Mouse (Mus musculus): ENCODE measurements around the gene Ppp3r1. TPM values are rescaled to one million over a fixed set of nuclear protein-coding genes. Genes with fewer than 3 reads are reported as not detected.

The Ppp3r1 gene
- total and polyA plus RNA-seq, 3 experiments = 31.8 to 128 (median 116) TPM

DNA sequence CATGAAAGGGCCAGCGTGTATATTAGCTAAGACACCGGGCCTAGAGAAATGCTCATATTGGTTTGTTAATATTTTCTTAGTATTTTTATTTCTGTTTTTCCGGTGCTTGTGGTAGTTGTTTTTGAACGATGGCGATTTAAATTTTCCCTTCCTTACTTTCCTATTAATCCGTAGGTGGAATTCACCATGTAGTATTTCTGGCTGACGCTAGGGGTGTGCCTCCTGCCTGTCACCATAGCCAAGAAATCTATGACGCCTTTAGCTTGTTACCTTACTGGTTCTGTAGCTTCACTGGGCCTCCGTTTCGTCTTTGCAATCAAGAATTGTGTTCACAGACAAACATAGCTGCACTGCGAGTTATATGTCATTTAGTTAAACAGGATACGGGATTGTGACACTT, 1.2 kb downstream of the Ppp3r1 start (continued):
- TF ChIP-seq KAT2A (IDR thresholded peaks at IDR 0.05; ENCODE audit: insufficient replicate concordance, low read length) (no peak), HCFC1 (IDR thresholded peaks at IDR 0.05; ENCODE audit: low read depth, low read length) (peak; percentile 35; the same call in 1 of the 2 replicates)

DNA sequence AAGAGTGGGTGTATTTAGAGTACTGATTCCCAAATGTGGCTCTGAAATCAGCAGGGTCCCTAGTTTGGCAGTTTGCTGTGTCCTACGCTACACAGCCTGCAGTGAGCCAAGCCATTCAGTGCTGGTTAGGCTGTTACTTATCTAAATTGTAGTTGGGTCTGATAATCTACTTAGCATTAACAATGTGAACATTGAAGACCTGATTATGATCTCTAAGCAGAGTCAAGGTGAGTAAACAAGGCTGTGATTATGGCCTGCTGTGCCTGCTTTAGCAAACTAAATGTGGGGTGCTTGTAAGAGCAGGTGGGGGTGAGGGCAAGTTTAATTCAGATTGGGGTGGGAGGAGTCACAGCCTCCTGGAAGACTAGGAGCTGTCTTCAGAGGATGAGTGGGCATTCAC, 4.9 kb downstream of the Ppp3r1 start:
- Histone ChIP-seq H3K79me2 (replicated peaks; ENCODE audit: control insufficient read depth, extremely low read depth, insufficient read depth, poor library complexity, severe bottlenecking) (peaks cover 87% of the 10 kb centered on the region), H3K36me3 (replicated peaks in 1 of 2; ENCODE audit: control insufficient read depth in 1 of 2, insufficient read depth in 1 of 2, low read length in 1 of 2) (peaks cover 0 to 12% of the 10 kb centered on the region in 2 experiments), H3K9ac (ENCODE audit: insufficient read depth, low read depth) (no peak overlapping the region), H3K9me3 (replicated peaks; ENCODE audit: low read length) (no peaks in the 10 kb centered on the region), H3K27ac (ENCODE audit: insufficient read depth, low read depth) (no peak overlapping the region), H3K4me2 (ENCODE audit: insufficient read depth, low read depth, poor library complexity, severe bottlenecking) (no peak overlapping the region), H3K4me3 (replicated peaks in 1 of 3; ENCODE audit: low read depth in 2 of 3, low read length in 2 of 3, poor library complexity in 1 of 3) (no peak overlapping the region), H3K4me1 (ENCODE audit: control insufficient read depth in 1 of 2, insufficient read depth in 2 of 2) (peaks cover 15 to 79% of the 10 kb centered on the region in 2 experiments), H3K27me3 (replicated peaks) (no peaks in the 10 kb centered on the region)
- DNase-seq (ENCODE audit: extremely low read depth) = no peak
- in situ Hi-C loops (cut with MboI; ENCODE audit: low pct_ligation_motif_present, low pct_unique_long_range_greater_than_20kb, low sequenced_read_pairs) = loop anchor here (5.0 kb wide), 1 partner anchor 43 kb away; no protein-coding TSS in a partner anchor
- dilution Hi-C loops (cut with MboI; ENCODE audit: extremely low pct_ligation_motif_present, extremely low pct_unique_long_range_greater_than_20kb, low sequenced_read_pairs) = no loop called here
- TF ChIP-seq JUND (conservative IDR thresholded peaks at IDR 0.05; ENCODE audit: low read depth, low read length) = no peak
- no peak for TF ChIP-seq PAX5 (IDR thresholded peaks at IDR 0.05; ENCODE audit: low read length)
- TF ChIP-seq EP300 (IDR thresholded peaks at IDR 0.05; ENCODE audit: low read length) = no peak
- TF ChIP-seq MEF2A (IDR thresholded peaks at IDR 0.05; ENCODE audit: borderline replicate concordance, low read depth, low read length) = no peak
- TF ChIP-seq SIN3A (IDR thresholded peaks at IDR 0.05; ENCODE audit: low read length) = no peak
- TF ChIP-seq USF2 (conservative IDR thresholded peaks at IDR 0.05; ENCODE audit: low read depth, low read length) = no peak
- no peak for TF ChIP-seq NRF1 (IDR thresholded peaks at IDR 0.05; ENCODE audit: low read depth, low read length)
- TF ChIP-seq KAT2A (IDR thresholded peaks at IDR 0.05; ENCODE audit: insufficient replicate concordance, low read length) = no peak
- TF ChIP-seq RAD21 (IDR thresholded peaks at IDR 0.05; ENCODE audit: low read depth, low read length) = no peak
- TF ChIP-seq MAX (IDR thresholded peaks at IDR 0.05; ENCODE audit: low read length) = no peak
- TF ChIP-seq TCF12 (IDR thresholded peaks at IDR 0.05; ENCODE audit: low read depth, low read length) = no peak

DNA sequence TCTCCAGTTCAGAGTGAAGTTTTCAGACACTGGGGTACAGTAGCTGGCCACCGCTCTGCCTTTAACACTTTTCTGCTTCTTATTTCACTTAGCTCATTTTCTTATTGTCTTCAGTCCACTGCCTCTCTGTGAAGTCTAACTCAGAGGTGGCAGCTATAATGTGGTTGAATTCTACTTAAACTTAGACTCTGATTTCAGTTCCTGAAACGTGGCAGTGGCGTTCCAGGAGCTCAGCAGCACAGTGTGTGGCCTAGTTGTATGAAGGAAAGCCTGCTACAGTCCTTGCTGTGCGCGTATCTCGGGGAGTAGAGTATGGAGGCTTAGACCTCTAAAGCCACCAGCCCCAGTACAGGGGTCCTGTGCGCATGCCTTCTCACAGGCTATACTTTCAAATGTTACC, 7.6 kb downstream of the Ppp3r1 start:
- Histone ChIP-seq H3K4me1 (ENCODE audit: control insufficient read depth in 1 of 2, insufficient read depth in 2 of 2) (peaks cover 18 to 95% of the 10 kb centered on the region in 2 experiments), H3K9me3 (replicated peaks; ENCODE audit: low read length) (no peaks in the 10 kb centered on the region), H3K4me3 (replicated peaks in 1 of 3; ENCODE audit: low read depth in 2 of 3, low read length in 2 of 3, poor library complexity in 1 of 3) (peak overlapping the region in 1 of 3 experiments; percentile 4), H3K27ac (ENCODE audit: insufficient read depth, low read depth) (no peak overlapping the region), H3K79me2 (replicated peaks; ENCODE audit: control insufficient read depth, extremely low read depth, insufficient read depth, poor library complexity, severe bottlenecking) (peaks cover 88% of the 10 kb centered on the region), H3K27me3 (replicated peaks) (no peaks in the 10 kb centered on the region), H3K36me3 (replicated peaks in 1 of 2; ENCODE audit: control insufficient read depth in 1 of 2, insufficient read depth in 1 of 2, low read length in 1 of 2) (peaks cover 0 to 16% of the 10 kb centered on the region in 2 experiments), H3K4me2 (ENCODE audit: insufficient read depth, low read depth, poor library complexity, severe bottlenecking) (no peak overlapping the region), H3K9ac (ENCODE audit: insufficient read depth, low read depth) (no peak overlapping the region)
- 0 out of 2 replicates have a peak, but pooled peaks have one; percentile 28 for TF ChIP-seq MXI1 (IDR thresholded peaks at IDR 0.05; ENCODE audit: low read depth, low read length)
- TF ChIP-seq NRF1 (IDR thresholded peaks at IDR 0.05; ENCODE audit: low read depth, low read length) = no peak
- no peak for TF ChIP-seq ELF1 (IDR thresholded peaks at IDR 0.05; ENCODE audit: low read depth, low read length)
- peak; percentile 48; the same call in 1 of the 2 replicates for TF ChIP-seq IRF4 (IDR thresholded peaks at IDR 0.05; ENCODE audit: low read depth, low read length)
- no peak for TF ChIP-seq SMC3 (IDR thresholded peaks at IDR 0.05; ENCODE audit: low read depth, low read length)
- 0 out of 2 replicates have a peak, but pooled peaks have one; percentile 8 for TF ChIP-seq BHLHE40 (IDR thresholded peaks at IDR 0.05; ENCODE audit: low read depth, low read length)
- 0 out of 2 replicates have a peak, but pooled peaks have one; percentile 0 for TF ChIP-seq MAZ (IDR thresholded peaks at IDR 0.05; ENCODE audit: low read depth, low read length)
- TF ChIP-seq CTCF (conservative IDR thresholded peaks at IDR 0.05 in 1 of 2, IDR thresholded peaks at IDR 0.05 in 1 of 2; ENCODE audit: low read depth in 2 of 2, low read length in 2 of 2) = no peak
- no peak for TF ChIP-seq RCOR1 (conservative IDR thresholded peaks at IDR 0.05; ENCODE audit: low read depth, low read length)
- no peak for TF ChIP-seq USF2 (conservative IDR thresholded peaks at IDR 0.05; ENCODE audit: low read depth, low read length)
- TF ChIP-seq TCF12 (IDR thresholded peaks at IDR 0.05; ENCODE audit: low read depth, low read length) = no peak
- TF ChIP-seq MYC (IDR thresholded peaks at IDR 0.05; ENCODE audit: low read depth, low read length) = peak; percentile 59
- no peak for TF ChIP-seq ZC3H11A (IDR thresholded peaks at IDR 0.05; ENCODE audit: low read depth, low read length)
- 0 out of 2 replicates have a peak, but pooled peaks have one; percentile 14 for TF ChIP-seq JUND (conservative IDR thresholded peaks at IDR 0.05; ENCODE audit: low read depth, low read length)
- no peak for TF ChIP-seq KAT2A (IDR thresholded peaks at IDR 0.05; ENCODE audit: insufficient replicate concordance, low read length)
- TF ChIP-seq EP300 (IDR thresholded peaks at IDR 0.05; ENCODE audit: low read length) = peak; percentile 64
- no peak for TF ChIP-seq UBTF (IDR thresholded peaks at IDR 0.05; ENCODE audit: low read depth, low read length)
- TF ChIP-seq POLR2AphosphoS2 (IDR thresholded peaks at IDR 0.05; ENCODE audit: low read depth, low read length) = no peak
- TF ChIP-seq JUN (IDR thresholded peaks at IDR 0.05; ENCODE audit: insufficient read depth, low read depth, low read length) = no peak
- TF ChIP-seq PAX5 (IDR thresholded peaks at IDR 0.05; ENCODE audit: low read length) = no peak
- TF ChIP-seq SIN3A (IDR thresholded peaks at IDR 0.05; ENCODE audit: low read length) = no peak
- TF ChIP-seq E2F4 (IDR thresholded peaks at IDR 0.05; ENCODE audit: insufficient replicate concordance, low read depth, low read length) = no peak
- in situ Hi-C loops (cut with MboI; ENCODE audit: low pct_ligation_motif_present, low pct_unique_long_range_greater_than_20kb, low sequenced_read_pairs) = no loop called here
- dilution Hi-C loops (cut with MboI; ENCODE audit: extremely low pct_ligation_motif_present, extremely low pct_unique_long_range_greater_than_20kb, low sequenced_read_pairs) = no loop called here
- DNase-seq (ENCODE audit: extremely low read depth) = peak; percentile 77
